In genomic region chr15:98604041-98604575, GRCm38 (mm10) we compare ENCODE assay signal across 16 mouse cellular contexts. TPM values are rescaled to one million over a fixed set of nuclear protein-coding genes. Genes with fewer than 3 reads are reported as not detected.
A peak's percentile ranks its signal among the peaks of the same experiment; 100 is the strongest.
DNase-seq lines count a peak whose midpoint lies in the region; ATAC-seq and TF ChIP-seq lines count a peak whose summit lies in the region.
"Had no signal": no experiment of that assay in that cellular context is flagged by ENCODE, and none has a peak within 500 bp of the region (broad histone marks: within the 10 kb centered on the region; RNA-seq: fewer than 3 reads in every experiment).

No protein-coding gene starts in this region.

- intact Hi-C loops in heart, postnatal 10 days (cut with DNase I) = no loop called here

- H3K4me3 ChIP-seq in heart, embryonic 11.5 days (ENCODE audit: low read depth, low read length) = peak overlapping the region; percentile 33
- no peak overlapping the region for H3K4me3 ChIP-seq in MEL (ENCODE audit: control insufficient read depth in 1 of 2, insufficient read depth in 1 of 2, low read depth in 2 of 2, low read length in 2 of 2)
- no peak overlapping the region for H3K4me3 ChIP-seq in intestine, embryonic 15.5 days (replicated peaks)
- peak overlapping the region; percentile 57; the same call in 1 of the 2 replicates for H3K4me3 ChIP-seq in liver, embryonic 15.5 days (replicated peaks)
- H3K4me3 ChIP-seq: hindbrain, embryonic 10.5 days had no signal

- peaks cover 27% of the 10 kb centered on the region for H3K36me3 ChIP-seq in heart, embryonic 11.5 days (ENCODE audit: control insufficient read depth, insufficient read depth, low read length)
- H3K36me3 ChIP-seq in MEL (ENCODE audit: control insufficient read depth in 1 of 2, insufficient read depth in 2 of 2, low read length in 2 of 2) = peaks cover 16 to 53% of the 10 kb centered on the region in 2 experiments
- H3K36me3 ChIP-seq in intestine, embryonic 15.5 days = peaks cover 22% of the 10 kb centered on the region
- H3K36me3 ChIP-seq in liver, embryonic 15.5 days (replicated peaks) = peaks cover 47% of the 10 kb centered on the region

- H3K79me2 ChIP-seq in MEL (ENCODE audit: control insufficient read depth, insufficient read depth, low read length, poor library complexity) = peaks cover 74% of the 10 kb centered on the region

- H3K27ac ChIP-seq in heart, embryonic 11.5 days (ENCODE audit: low read depth, low read length) = peak overlapping the region; percentile 87
- H3K27ac ChIP-seq in MEL (ENCODE audit: control insufficient read depth, low read depth, low read length) = peak overlapping the region; percentile 92; the same call in 1 of the 2 replicates
- H3K27ac ChIP-seq in intestine, embryonic 15.5 days = no peak overlapping the region
- peak overlapping the region; percentile 96 for H3K27ac ChIP-seq in liver, embryonic 15.5 days (replicated peaks)
- H3K27ac ChIP-seq: hindbrain, embryonic 10.5 days; macrophage had no signal

- no peak for TF ChIP-seq EP300 in MEL (IDR thresholded peaks at IDR 0.05; ENCODE audit: low read depth in 1 of 2, low read length in 2 of 2)

- ATAC-seq in heart, embryonic 11.5 days (replicated peaks; ENCODE audit: insufficient number of reproducible peaks, low FRiP score, low TSS enrichment) = no peak
- no peak for ATAC-seq in intestine, embryonic 15.5 days
- ATAC-seq in liver, embryonic 15.5 days (ENCODE audit: insufficient read depth) = no peak
- ATAC-seq: CD4-positive, CD25-positive, alpha-beta regulatory T cell, adult 4 months; forebrain, postnatal 0 days had no signal

- H3K4me2 ChIP-seq in heart, embryonic 11.5 days = peak overlapping the region; percentile 59
- H3K4me2 ChIP-seq in intestine, embryonic 15.5 days (replicated peaks) = peak overlapping the region; percentile 62
- peak overlapping the region; percentile 83 for H3K4me2 ChIP-seq in liver, embryonic 15.5 days

- no peaks in the 10 kb centered on the region for H3K9me3 ChIP-seq in heart, embryonic 11.5 days (replicated peaks; ENCODE audit: control insufficient read depth, low read length)
- H3K9me3 ChIP-seq in MEL (replicated peaks; ENCODE audit: insufficient read depth, low read length) = no peaks in the 10 kb centered on the region
- no peaks in the 10 kb centered on the region for H3K9me3 ChIP-seq in intestine, embryonic 15.5 days
- no peaks in the 10 kb centered on the region for H3K9me3 ChIP-seq in liver, embryonic 15.5 days (replicated peaks)
- H3K9me3 ChIP-seq: hindbrain, embryonic 10.5 days had no signal

- DNase-seq in heart, postnatal 10 days = no peak
- DNase-seq in MEL (ENCODE audit: low read depth, low spot score) = no peak
- no peak for DNase-seq in spleen, adult 12 weeks (ENCODE audit: low spot score)
- no peak for DNase-seq in ovary, adult 18-20 months (ENCODE audit: low spot score)
- DNase-seq: cerebellum, adult 9-11 months; forebrain, postnatal 0 days; thymus, adult 2 months had no signal

- WGBS in heart, embryonic 11.5 days (ENCODE audit: insufficient replicate concordance) = 86% methylated on average over 24 of the region's 24 CpGs
- WGBS in intestine, embryonic 15.5 days = 90% methylated on average over 24 of the region's 24 CpGs
- 91% methylated on average over 24 of the region's 24 CpGs for WGBS in liver, embryonic 15.5 days (ENCODE audit: insufficient replicate concordance)

- no peak for TF ChIP-seq POLR2A in MEL (IDR thresholded peaks at IDR 0.05; ENCODE audit: control insufficient read depth in 1 of 2, insufficient read depth in 1 of 2, low read depth in 1 of 2, low read length in 2 of 2, poor library complexity in 1 of 2)

- peaks cover 72% of the 10 kb centered on the region for H3K4me1 ChIP-seq in heart, embryonic 11.5 days (ENCODE audit: control insufficient read depth, insufficient read depth, low read length)
- peaks cover 35 to 67% of the 10 kb centered on the region in 2 experiments for H3K4me1 ChIP-seq in MEL (ENCODE audit: control insufficient read depth in 1 of 2, insufficient read depth in 2 of 2, low read length in 2 of 2)
- peaks cover 49% of the 10 kb centered on the region for H3K4me1 ChIP-seq in intestine, embryonic 15.5 days (replicated peaks)
- peaks cover 96% of the 10 kb centered on the region for H3K4me1 ChIP-seq in liver, embryonic 15.5 days (replicated peaks)

- peak overlapping the region; percentile 66 for H3K9ac ChIP-seq in heart, embryonic 11.5 days (ENCODE audit: low read depth, low read length)
- H3K9ac ChIP-seq in MEL (ENCODE audit: control insufficient read depth, low read depth, low read length, poor library complexity, severe bottlenecking) = no peak overlapping the region
- H3K9ac ChIP-seq in intestine, embryonic 15.5 days = no peak overlapping the region
- H3K9ac ChIP-seq in liver, embryonic 15.5 days = no peak overlapping the region; the same call in 1 of the 2 replicates
- H3K9ac ChIP-seq: forebrain, postnatal 0 days had no signal

- no peaks in the 10 kb centered on the region for H3K27me3 ChIP-seq in heart, embryonic 11.5 days (ENCODE audit: control insufficient read depth, insufficient read depth, low read length)
- no peaks in the 10 kb centered on the region for H3K27me3 ChIP-seq in MEL (ENCODE audit: control insufficient read depth in 1 of 2, insufficient read depth in 2 of 2, low read length in 2 of 2)
- H3K27me3 ChIP-seq in intestine, embryonic 15.5 days (replicated peaks) = no peaks in the 10 kb centered on the region
- no peaks in the 10 kb centered on the region for H3K27me3 ChIP-seq in liver, embryonic 15.5 days

- no peak for TF ChIP-seq CTCF in MEL (IDR thresholded peaks at IDR 0.05 in 2 of 3, conservative IDR thresholded peaks at IDR 0.05 in 1 of 3; ENCODE audit: control insufficient read depth in 1 of 3, insufficient read depth in 1 of 3, low read depth in 2 of 3, low read length in 3 of 3, poor library complexity in 1 of 3, severe bottlenecking in 1 of 3)

- TF ChIP-seq RAD21 in MEL (IDR thresholded peaks at IDR 0.05; ENCODE audit: low read depth, low read length) = no peak

TF ChIP-seq in MEL, 35 proteins besides CTCF, POLR2A, EP300 and RAD21 (continues in another document):
- TF ChIP-seq CHD2 (IDR thresholded peaks at IDR 0.05; ENCODE audit: low read length) (no peak), ZKSCAN1 (IDR thresholded peaks at IDR 0.05; ENCODE audit: low read depth, low read length) (no peak), ZC3H11A (IDR thresholded peaks at IDR 0.05; ENCODE audit: low read depth, low read length) (no peak), TBP (IDR thresholded peaks at IDR 0.05; ENCODE audit: low read depth, low read length) (no peak), MAX (IDR thresholded peaks at IDR 0.05; ENCODE audit: low read length) (no peak), MAZ (IDR thresholded peaks at IDR 0.05; ENCODE audit: low read depth, low read length) (no peak), SIN3A (IDR thresholded peaks at IDR 0.05; ENCODE audit: low read length) (no peak), POLR2AphosphoS2 (IDR thresholded peaks at IDR 0.05; ENCODE audit: low read length) (no peak), ELF1 (IDR thresholded peaks at IDR 0.05; ENCODE audit: low read depth, low read length) (no peak)

RNA-seq across cellular contexts. Expression of gene Adcy6, which starts 5.8 kb away (rescaled TPM):
- 24.5 and 34.8 TPM in 2 replicates for polyA plus RNA-seq in heart, embryonic 11.5 days (2014; fragmentation: Nextera tagmentation; extraction: Ambion mirVana)
- total RNA-seq in heart, postnatal 10 days (2021) = 100 to 1,000 TPM; 187 to 200 TPM
- 58.9 and 76.0 TPM in 2 replicates for total RNA-seq in MEL (2012; rRNA removed)
- 10 to 100 TPM in 1 of 2 experiments, not detected in 1; 77.3 TPM for polyA plus RNA-seq in MEL (2012; ENCODE audit: insufficient read depth in 1 of 2, insufficient read length in 2 of 2, low read depth in 1 of 2, low replicate concordance in 2 of 2, missing spikeins in 1 of 2)
- 21.4 and 23.0 TPM in 2 replicates for polyA plus RNA-seq in intestine, embryonic 15.5 days (2015; fragmentation: Nextera tagmentation; extraction: Ambion mirVana)
- 6.6 and 6.9 TPM in 2 replicates for polyA plus RNA-seq in liver, embryonic 15.5 days (2015; fragmentation: Nextera tagmentation; extraction: Ambion mirVana)

RNA-seq across cellular contexts. Expression of gene Cacnb3, which starts 26.5 kb away (rescaled TPM):
- 9.8 and 9.9 TPM in 2 replicates for polyA plus RNA-seq in heart, embryonic 11.5 days (2014; fragmentation: Nextera tagmentation; extraction: Ambion mirVana)
- total RNA-seq in heart, postnatal 10 days (2021) = 10 to 100 TPM; 13.6 to 14.0 TPM
- total RNA-seq in MEL (2012; rRNA removed) = 1.4 TPM in 2 replicates
- 1 to 10 TPM in 1 of 2 experiments, not detected in 1; 8.5 TPM for polyA plus RNA-seq in MEL (2012; ENCODE audit: insufficient read depth in 1 of 2, insufficient read length in 2 of 2, low read depth in 1 of 2, low replicate concordance in 2 of 2, missing spikeins in 1 of 2)
- 24.9 and 26.7 TPM in 2 replicates for polyA plus RNA-seq in intestine, embryonic 15.5 days (2015; fragmentation: Nextera tagmentation; extraction: Ambion mirVana)
- polyA plus RNA-seq in liver, embryonic 15.5 days (2015; fragmentation: Nextera tagmentation; extraction: Ambion mirVana) = 0.52 and 0.96 TPM in 2 replicates
- polyA plus RNA-seq: CD4-positive, CD25-positive, alpha-beta regulatory T cell, adult 4 months had no signal

RNA-seq across cellular contexts. Expression of gene 4930415O20Rik, which starts 33.3 kb away (rescaled TPM):
- polyA plus RNA-seq in heart, embryonic 11.5 days (2014; fragmentation: Nextera tagmentation; extraction: Ambion mirVana) = 0.73 and 1.0 TPM in 2 replicates
- total RNA-seq in heart, postnatal 10 days (2021) = under 1 TPM in 1 of 2 experiments, not detected in 1; 0.53 TPM
- 0.50 TPM in 1 of 2 replicates, not detected in the other for total RNA-seq in MEL (2012; rRNA removed)
- polyA plus RNA-seq in MEL (2012; ENCODE audit: insufficient read depth in 1 of 2, insufficient read length in 2 of 2, low read depth in 1 of 2, low replicate concordance in 2 of 2, missing spikeins in 1 of 2) = under 1 TPM in 1 of 2 experiments, not detected in 1; 0.31 TPM
- 0.77 TPM in 1 of 2 replicates, not detected in the other for polyA plus RNA-seq in intestine, embryonic 15.5 days (2015; fragmentation: Nextera tagmentation; extraction: Ambion mirVana)
- not detected in 2 replicates for polyA plus RNA-seq in liver, embryonic 15.5 days (2015; fragmentation: Nextera tagmentation; extraction: Ambion mirVana)
- total RNA-seq: forebrain, postnatal 0 days; left cerebral cortex, postnatal 14 days had no signal
- polyA plus RNA-seq: CD4-positive, CD25-positive, alpha-beta regulatory T cell, adult 4 months; embryonic facial prominence, embryonic 11.5 days; hindbrain, embryonic 10.5 days; macrophage; spleen, adult 2 months had no signal

RNA-seq across cellular contexts. Expression of gene Ccnt1, which starts 33.4 kb away (rescaled TPM):
- polyA plus RNA-seq in heart, embryonic 11.5 days (2014; fragmentation: Nextera tagmentation; extraction: Ambion mirVana) = 38.1 and 42.3 TPM in 2 replicates
- 10 to 100 TPM; 34.5 to 40.0 TPM for total RNA-seq in heart, postnatal 10 days (2021)
- total RNA-seq in MEL (2012; rRNA removed) = 40.5 and 44.0 TPM in 2 replicates
- 10 to 100 TPM; 19.5 to 63.2 TPM for polyA plus RNA-seq in MEL (2012; ENCODE audit: insufficient read depth in 1 of 2, insufficient read length in 2 of 2, low read depth in 1 of 2, low replicate concordance in 2 of 2, missing spikeins in 1 of 2)
- polyA plus RNA-seq in intestine, embryonic 15.5 days (2015; fragmentation: Nextera tagmentation; extraction: Ambion mirVana) = 42.4 and 44.9 TPM in 2 replicates
- 25.1 and 28.2 TPM in 2 replicates for polyA plus RNA-seq in liver, embryonic 15.5 days (2015; fragmentation: Nextera tagmentation; extraction: Ambion mirVana)

RNA-seq across cellular contexts. Expression of gene Ddx23, which starts 58.6 kb away (rescaled TPM):
- polyA plus RNA-seq in heart, embryonic 11.5 days (2014; fragmentation: Nextera tagmentation; extraction: Ambion mirVana) = 11.2 and 19.6 TPM in 2 replicates
- 10 to 100 TPM; 55.2 to 57.2 TPM for total RNA-seq in heart, postnatal 10 days (2021)
- total RNA-seq in MEL (2012; rRNA removed) = 193 and 213 TPM in 2 replicates
- polyA plus RNA-seq in MEL (2012; ENCODE audit: insufficient read depth in 1 of 2, insufficient read length in 2 of 2, low read depth in 1 of 2, low replicate concordance in 2 of 2, missing spikeins in 1 of 2) = 100 to 1,000 TPM; 194 to 252 TPM
- polyA plus RNA-seq in intestine, embryonic 15.5 days (2015; fragmentation: Nextera tagmentation; extraction: Ambion mirVana) = 23.3 and 23.7 TPM in 2 replicates
- polyA plus RNA-seq in liver, embryonic 15.5 days (2015; fragmentation: Nextera tagmentation; extraction: Ambion mirVana) = 9.5 and 10.2 TPM in 2 replicates

Comparison
In these comparisons a context has a peak if more than half of its experiments do, and no peak if none do; other contexts are left out.
1. H3K4me3 ChIP-seq: peak in heart, embryonic 11.5 days (single experiment) and liver, embryonic 15.5 days (single experiment); none in MEL (0 of 2) and intestine, embryonic 15.5 days (single experiment).
2. Peak in every context shown above with its lines, with median percentiles within 50 percentile points of each other: H3K4me2 ChIP-seq.